Mouse (Mus musculus): ENCODE measurements around the gene Zswim2. TPM values are rescaled to one million over a fixed set of nuclear protein-coding genes. Genes with fewer than 3 reads are reported as not detected.
"Not testable (repeated sequence)": the region's sequence is repeated elsewhere in the genome, so short reads cannot be mapped to it uniquely, and the experiment has no call there.

Zswim2 gene
- total RNA-seq (2021): not detected
- long read RNA-seq, experiment 1: 0 reads
- long read RNA-seq, experiment 2: 0 reads

DNA sequence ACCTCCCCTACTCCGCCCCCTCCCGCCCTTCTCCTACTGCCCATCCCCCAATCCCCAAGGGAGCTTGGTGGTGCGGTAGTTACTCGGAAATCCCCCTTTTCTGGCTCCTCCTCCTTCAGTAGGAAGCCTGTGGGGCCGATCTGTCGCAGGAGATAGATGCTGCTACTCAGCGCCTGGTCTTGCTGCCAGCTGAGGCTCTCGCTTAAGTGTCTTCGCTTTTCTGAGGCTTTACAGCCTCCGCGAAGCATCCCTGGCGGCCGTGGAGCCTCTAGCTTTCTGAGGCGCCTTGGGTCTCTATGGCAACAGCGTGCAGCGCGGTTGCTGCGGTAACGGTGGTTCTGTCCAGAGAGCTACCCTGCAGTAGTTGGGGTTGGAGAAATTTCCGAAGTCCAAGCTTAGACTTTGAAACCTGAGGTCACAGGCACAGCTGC lies at the start of gene Zswim2:
Gene Zswim2, minus strand, starts transcription at position 298 of the 431 bp plus-strand sequence.
- DNase-seq (ENCODE audit: low spot score in 2 of 2): no peak

DNA sequence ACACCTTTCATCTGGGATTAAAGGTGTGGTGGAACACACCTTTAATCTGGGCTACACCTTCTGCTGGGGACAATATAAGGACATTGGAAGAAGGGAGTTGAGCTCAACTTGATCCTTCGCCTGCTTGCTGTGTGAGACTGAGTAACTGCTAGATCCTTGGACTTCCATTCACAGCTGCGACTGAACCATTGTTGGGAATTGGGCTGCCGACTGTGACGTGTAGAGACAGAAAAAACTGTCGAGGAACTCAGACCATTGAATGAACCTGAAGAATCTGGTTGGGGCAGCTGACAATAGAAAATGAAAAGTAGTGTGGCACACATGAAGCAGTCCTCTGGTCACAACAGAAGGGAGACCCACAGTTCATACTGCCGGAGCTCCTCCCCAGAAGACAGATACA lies 49.2 kb upstream of the Zswim2 start, which contains the start of gene Gm13691:
Gene Gm13691, plus strand, starts transcription at position 301 of the 400 bp plus-strand sequence.
- not testable (repeated sequence) for DNase-seq (ENCODE audit: low spot score in 2 of 2)

DNA sequence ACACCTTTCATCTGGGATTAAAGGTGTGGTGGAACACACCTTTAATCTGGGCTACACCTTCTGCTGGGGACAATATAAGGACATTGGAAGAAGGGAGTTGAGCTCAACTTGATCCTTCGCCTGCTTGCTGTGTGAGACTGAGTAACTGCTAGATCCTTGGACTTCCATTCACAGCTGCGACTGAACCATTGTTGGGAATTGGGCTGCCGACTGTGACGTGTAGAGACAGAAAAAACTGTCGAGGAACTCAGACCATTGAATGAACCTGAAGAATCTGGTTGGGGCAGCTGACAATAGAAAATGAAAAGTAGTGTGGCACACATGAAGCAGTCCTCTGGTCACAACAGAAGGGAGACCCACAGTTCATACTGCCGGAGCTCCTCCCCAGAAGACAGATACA lies 43.4 kb upstream of the Zswim2 start, which contains the start of gene Gm13697:
Gene Gm13697, plus strand, starts transcription at position 301 of the 400 bp plus-strand sequence.
- not testable (repeated sequence) for DNase-seq (ENCODE audit: low spot score in 2 of 2)

DNA sequence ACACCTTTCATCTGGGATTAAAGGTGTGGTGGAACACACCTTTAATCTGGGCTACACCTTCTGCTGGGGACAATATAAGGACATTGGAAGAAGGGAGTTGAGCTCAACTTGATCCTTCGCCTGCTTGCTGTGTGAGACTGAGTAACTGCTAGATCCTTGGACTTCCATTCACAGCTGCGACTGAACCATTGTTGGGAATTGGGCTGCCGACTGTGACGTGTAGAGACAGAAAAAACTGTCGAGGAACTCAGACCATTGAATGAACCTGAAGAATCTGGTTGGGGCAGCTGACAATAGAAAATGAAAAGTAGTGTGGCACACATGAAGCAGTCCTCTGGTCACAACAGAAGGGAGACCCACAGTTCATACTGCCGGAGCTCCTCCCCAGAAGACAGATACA lies 37.6 kb upstream of the Zswim2 start, which contains the start of gene Gm13694:
Gene Gm13694, plus strand, starts transcription at position 301 of the 400 bp plus-strand sequence.
- DNase-seq (ENCODE audit: low spot score in 2 of 2): not testable (repeated sequence)

DNA sequence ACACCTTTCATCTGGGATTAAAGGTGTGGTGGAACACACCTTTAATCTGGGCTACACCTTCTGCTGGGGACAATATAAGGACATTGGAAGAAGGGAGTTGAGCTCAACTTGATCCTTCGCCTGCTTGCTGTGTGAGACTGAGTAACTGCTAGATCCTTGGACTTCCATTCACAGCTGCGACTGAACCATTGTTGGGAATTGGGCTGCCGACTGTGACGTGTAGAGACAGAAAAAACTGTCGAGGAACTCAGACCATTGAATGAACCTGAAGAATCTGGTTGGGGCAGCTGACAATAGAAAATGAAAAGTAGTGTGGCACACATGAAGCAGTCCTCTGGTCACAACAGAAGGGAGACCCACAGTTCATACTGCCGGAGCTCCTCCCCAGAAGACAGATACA lies 31.8 kb upstream of the Zswim2 start, which contains the start of gene Gm13696:
Gene Gm13696, plus strand, starts transcription at position 301 of the 400 bp plus-strand sequence.
- not testable (repeated sequence) for DNase-seq (ENCODE audit: low spot score in 2 of 2)

DNA sequence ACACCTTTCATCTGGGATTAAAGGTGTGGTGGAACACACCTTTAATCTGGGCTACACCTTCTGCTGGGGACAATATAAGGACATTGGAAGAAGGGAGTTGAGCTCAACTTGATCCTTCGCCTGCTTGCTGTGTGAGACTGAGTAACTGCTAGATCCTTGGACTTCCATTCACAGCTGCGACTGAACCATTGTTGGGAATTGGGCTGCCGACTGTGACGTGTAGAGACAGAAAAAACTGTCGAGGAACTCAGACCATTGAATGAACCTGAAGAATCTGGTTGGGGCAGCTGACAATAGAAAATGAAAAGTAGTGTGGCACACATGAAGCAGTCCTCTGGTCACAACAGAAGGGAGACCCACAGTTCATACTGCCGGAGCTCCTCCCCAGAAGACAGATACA lies 26.0 kb upstream of the Zswim2 start, which contains the start of gene Gm13695:
Gene Gm13695, plus strand, starts transcription at position 301 of the 400 bp plus-strand sequence.
- not testable (repeated sequence) for DNase-seq (ENCODE audit: low spot score in 2 of 2)

DNA sequence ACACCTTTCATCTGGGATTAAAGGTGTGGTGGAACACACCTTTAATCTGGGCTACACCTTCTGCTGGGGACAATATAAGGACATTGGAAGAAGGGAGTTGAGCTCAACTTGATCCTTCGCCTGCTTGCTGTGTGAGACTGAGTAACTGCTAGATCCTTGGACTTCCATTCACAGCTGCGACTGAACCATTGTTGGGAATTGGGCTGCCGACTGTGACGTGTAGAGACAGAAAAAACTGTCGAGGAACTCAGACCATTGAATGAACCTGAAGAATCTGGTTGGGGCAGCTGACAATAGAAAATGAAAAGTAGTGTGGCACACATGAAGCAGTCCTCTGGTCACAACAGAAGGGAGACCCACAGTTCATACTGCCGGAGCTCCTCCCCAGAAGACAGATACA lies 20.2 kb upstream of the Zswim2 start, which contains the start of gene Gm13693:
Gene Gm13693, plus strand, starts transcription at position 301 of the 400 bp plus-strand sequence.
- not testable (repeated sequence) for DNase-seq (ENCODE audit: low spot score in 2 of 2)

DNA sequence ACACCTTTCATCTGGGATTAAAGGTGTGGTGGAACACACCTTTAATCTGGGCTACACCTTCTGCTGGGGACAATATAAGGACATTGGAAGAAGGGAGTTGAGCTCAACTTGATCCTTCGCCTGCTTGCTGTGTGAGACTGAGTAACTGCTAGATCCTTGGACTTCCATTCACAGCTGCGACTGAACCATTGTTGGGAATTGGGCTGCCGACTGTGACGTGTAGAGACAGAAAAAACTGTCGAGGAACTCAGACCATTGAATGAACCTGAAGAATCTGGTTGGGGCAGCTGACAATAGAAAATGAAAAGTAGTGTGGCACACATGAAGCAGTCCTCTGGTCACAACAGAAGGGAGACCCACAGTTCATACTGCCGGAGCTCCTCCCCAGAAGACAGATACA lies 14.4 kb upstream of the Zswim2 start, which contains the start of gene Gm13698:
Gene Gm13698, plus strand, starts transcription at position 301 of the 400 bp plus-strand sequence.
- not testable (repeated sequence) for DNase-seq (ENCODE audit: low spot score in 2 of 2)

DNA sequence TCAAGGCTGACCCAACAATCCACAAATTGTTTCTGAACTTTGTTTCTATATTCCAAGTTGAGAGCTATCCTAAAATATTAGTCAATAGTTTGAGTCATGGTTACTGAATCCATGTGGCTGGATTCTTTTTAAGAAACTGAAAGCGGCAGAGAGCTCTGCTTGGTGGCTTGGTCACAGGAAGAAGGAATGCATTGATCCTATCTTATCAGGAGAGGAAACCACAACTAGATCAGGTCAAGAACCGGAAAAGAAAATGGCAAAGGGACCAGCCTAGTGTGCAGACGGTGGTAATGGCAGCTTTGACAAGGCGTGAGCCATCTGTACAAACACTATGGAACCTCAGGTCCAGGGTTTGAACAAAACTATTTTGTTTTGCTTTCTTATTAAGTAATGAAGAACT lies 764 bp upstream of the Zswim2 start:
- DNase-seq (ENCODE audit: low spot score in 2 of 2): no peak

DNA sequence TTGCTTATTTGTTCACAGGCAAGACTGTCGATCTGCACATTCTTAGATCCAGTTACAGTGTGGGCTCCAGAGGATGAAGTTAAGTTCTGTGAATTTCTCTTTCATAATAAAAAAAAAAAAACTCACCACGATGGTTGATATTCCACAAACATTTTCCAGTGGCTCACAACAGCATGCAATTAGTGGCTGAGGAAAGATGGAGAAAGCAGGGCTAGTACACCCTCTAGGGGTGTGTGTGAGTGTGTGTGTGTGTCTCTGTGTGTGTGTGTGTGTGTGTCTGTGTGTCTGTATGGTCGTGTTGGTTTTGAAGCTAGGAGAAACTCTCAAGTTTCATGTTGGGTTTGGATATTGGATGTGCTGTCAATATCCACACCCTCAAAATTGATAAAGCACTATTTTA lies 350 bp upstream of the Zswim2 start:
- no peak for DNase-seq (ENCODE audit: low spot score in 2 of 2)

DNA sequence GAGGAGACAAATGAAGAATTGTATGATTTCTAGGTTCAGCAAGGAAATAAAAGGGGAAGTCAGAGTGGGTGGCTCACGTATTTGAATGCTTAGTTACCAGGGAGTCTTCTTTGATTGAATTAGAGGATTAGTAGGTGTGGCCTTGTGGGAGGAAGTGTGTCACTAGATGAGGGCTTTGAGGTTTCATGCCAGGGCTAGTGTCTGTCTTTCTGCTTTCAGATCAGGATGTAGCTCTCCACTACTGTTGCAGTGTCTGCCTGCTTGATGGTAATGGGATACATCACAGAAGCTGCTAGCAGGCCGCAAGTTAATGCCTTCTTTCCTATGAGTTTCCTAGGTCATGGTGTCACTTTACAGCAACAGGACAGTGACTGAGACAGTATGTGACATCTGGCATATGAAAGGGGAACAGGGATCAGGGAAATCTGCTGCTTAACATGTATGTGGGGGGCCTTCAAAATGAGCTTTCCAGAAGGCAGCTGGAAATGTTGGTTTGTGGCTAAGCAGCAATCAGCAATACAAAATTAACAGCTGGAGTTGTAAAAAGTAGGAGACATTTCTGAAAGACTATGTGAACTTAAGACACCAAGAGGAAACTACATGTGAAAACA lies 11.4 kb downstream of the Zswim2 start:
- DNase-seq (ENCODE audit: low spot score in 2 of 2): no peak

DNA sequence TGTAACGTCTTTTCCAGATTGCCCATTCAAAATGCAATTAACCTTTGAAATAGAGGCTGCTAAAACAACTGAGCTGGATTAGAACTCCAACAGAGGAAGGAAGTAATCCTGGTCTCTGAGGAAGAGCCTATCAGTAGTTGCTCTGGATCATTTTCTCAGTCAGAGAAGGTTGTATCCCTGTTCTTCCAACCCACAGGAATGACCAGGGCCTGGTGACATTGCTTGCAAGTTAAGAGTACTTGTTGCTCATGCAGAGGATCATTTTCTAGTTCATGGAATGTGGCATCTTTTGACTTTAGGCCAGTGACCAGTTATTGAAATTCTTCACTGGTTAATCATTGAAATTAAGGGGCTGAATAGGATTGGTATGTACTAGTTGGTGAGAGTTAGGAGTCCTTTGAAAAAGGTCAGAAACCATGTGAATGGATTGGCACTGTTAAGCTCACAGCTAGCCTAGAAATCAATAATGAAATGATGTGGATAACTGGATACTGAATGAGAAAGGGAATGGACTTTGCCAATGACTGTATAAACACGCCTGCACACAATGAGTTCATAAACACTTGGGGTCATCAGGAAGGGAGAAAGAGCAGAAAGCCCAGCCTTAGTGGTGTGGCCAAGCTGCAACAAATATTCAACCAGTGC lies 39.0 kb downstream of the Zswim2 start:
- DNase-seq (ENCODE audit: low spot score in 2 of 2): no peak

DNA sequence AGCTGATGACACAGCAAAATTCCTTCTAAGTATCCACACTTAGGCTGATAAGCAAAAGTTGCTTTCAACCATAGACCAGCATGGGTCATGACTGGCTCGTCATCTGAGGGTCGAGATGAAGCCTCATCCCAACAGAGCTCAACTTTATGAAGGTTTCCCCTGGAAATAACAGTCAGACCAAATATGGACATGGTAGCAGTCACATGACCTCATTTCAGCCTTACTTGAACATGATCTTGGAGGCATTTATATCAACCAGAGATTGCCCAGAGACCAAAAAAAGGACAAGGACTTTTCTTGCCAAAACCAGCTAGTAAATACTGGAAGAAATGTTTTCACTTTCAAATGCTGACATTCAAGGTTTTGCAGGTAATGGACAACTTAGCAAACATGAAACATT lies 47.3 kb downstream of the Zswim2 start:
- DNase-seq (ENCODE audit: low spot score in 2 of 2): no peak

DNA sequence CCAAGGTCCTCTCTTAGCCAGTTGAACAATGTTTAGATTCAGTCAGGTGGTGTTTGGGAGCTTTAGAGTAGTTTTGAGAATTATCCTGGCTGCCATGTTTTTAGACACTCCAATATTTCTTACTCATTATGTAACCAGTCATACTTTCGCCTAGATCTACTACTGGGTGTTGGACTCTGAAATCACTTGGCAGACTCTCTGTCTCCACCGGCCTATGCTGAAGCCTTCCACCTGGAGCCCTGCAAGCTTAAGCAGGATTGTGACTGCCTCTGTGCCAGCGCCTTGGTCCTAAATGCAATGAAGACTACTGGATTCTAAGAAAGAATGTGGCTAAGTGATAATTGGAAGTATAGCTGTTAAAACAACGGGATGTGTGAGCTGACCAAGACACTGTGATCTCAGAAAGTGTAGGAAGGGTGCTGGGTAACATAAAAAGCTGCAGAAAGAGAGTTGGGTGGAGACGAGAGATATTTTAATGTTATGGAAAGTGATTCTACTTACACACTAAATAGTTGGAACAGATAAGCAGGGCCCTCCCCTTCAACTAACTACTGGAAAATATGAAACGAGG lies 57.1 kb downstream of the Zswim2 start:
- no peak for DNase-seq (ENCODE audit: low spot score in 2 of 2)

Other genes with a start within 250 kb of the Zswim2 start
- gene Itgav, start 216.8 kb downstream of the Zswim2 start, total RNA-seq (2021): 100 to 1,000 TPM in 1 of 2 experiments, 10 to 100 TPM in 1; 92.2 to 113 TPM
- gene Fam171b, start 128.6 kb downstream of the Zswim2 start, total RNA-seq (2021): 1 to 10 TPM; 4.5 to 5.5 TPM
- gene Gm13698, start 14.5 kb upstream of the Zswim2 start, total RNA-seq (2021): 1 to 10 TPM; 1.3 to 1.4 TPM
- gene Gm13693, start 20.3 kb upstream of the Zswim2 start, total RNA-seq (2021): 1 to 10 TPM; 1.3 to 1.4 TPM
- not detected for gene Gm13695, start 26.1 kb upstream of the Zswim2 start, total RNA-seq (2021)
- 1 to 10 TPM; 1.3 to 1.4 TPM for gene Gm13696, start 31.9 kb upstream of the Zswim2 start, total RNA-seq (2021)
- 1 to 10 TPM; 1.3 to 1.4 TPM for gene Gm13694, start 37.7 kb upstream of the Zswim2 start, total RNA-seq (2021)
- gene Gm13697, start 43.5 kb upstream of the Zswim2 start, total RNA-seq (2021): 1 to 10 TPM; 1.3 to 1.4 TPM
- gene Gm13691, start 49.3 kb upstream of the Zswim2 start, total RNA-seq (2021): 1 to 10 TPM; 1.3 to 1.4 TPM

Data from adrenal gland, adult 18-20 months (tissue).